Mouse (Mus musculus) bone marrow macrophage, adult 2 months (primary cell): ENCODE measurements around the gene Gm20388. TPM values are rescaled to one million over a fixed set of nuclear protein-coding genes. Genes with fewer than 3 reads are reported as not detected.

ENCODE experiments used
- H3K27ac ChIP-seq: 2 replicates; pipeline ENCODE4 v1.5.1; 2012; ENCODE audit warnings: low read depth, low read length; ENCODE audit not compliant: insufficient read depth
- H3K4me1 ChIP-seq: 2 replicates; pipeline ENCODE4 v1.6.1; 2012; ENCODE audit warnings: low read length; ENCODE audit not compliant: control insufficient read depth, insufficient read depth
- H3K4me3 ChIP-seq: 2 replicates; pipeline ENCODE4 v1.5.1; 2012; ENCODE audit warnings: mild to moderate bottlenecking, low read length, moderate library complexity; ENCODE audit not compliant: insufficient read depth
- CTCF ChIP-seq: IDR thresholded peaks from 2 replicates; pipeline ENCODE4 v1.5.1; 2012; ENCODE audit warnings: low read depth, mild to moderate bottlenecking, low read length, moderate library complexity
- POLR2A ChIP-seq: IDR thresholded peaks from 2 replicates; pipeline ENCODE4 v1.6.1; 2012; ENCODE audit warnings: mild to moderate bottlenecking, low read depth, low read length, borderline replicate concordance
- polyA plus RNA-seq: library from polyadenylated mRNA; stranded (reverse); fragments of >200 nt; gene quantifications from 2 replicates; pipeline ENCODE4 v1.2.4, GENCODE M21; 2012; ENCODE audit not compliant: missing spikeins, insufficient read depth, insufficient read length

Gene Gm20388
- polyA plus RNA-seq, 1 experiment, result 32.7 TPM

DNA sequence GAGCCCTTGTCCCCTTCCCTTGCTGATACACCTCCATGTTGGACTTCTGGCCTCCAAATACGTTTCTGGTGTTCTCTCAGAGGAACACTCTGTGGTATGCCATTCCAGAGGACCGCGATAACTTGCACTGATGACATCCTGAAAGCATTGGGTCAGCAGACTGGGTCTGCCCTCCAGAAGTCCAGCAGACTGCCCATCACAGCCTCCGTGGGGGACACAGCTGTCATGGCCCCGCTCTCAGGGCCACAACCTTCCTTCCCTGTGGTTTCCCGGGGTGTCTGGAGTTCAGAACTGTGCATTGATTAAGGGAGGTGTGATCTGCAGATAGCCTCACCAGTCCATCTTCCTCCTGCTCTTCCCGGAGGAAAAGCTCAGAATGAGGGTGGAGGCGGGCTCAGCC is 2551.9 kb downstream of the Gm20388 start:
- Histone ChIP-seq H3K4me1 (peaks cover 21% of the 10 kb centered on the region), H3K4me3 (no peak overlapping the region), H3K27ac (no peak overlapping the region)
- TF ChIP-seq POLR2A (no peak), CTCF (no peak)

- peaks cover 21% of the 10 kb centered on the region for H3K4me1 ChIP-seq
- no peak overlapping the region for H3K4me3 ChIP-seq
- TF ChIP-seq CTCF (no peak), POLR2A (no peak)
- H3K27ac ChIP-seq, result no peak overlapping the region
These were observed 2553.3 kb downstream of the Gm20388 start for GRCm38 (mm10) chr8:122463651-122464640.

DNA sequence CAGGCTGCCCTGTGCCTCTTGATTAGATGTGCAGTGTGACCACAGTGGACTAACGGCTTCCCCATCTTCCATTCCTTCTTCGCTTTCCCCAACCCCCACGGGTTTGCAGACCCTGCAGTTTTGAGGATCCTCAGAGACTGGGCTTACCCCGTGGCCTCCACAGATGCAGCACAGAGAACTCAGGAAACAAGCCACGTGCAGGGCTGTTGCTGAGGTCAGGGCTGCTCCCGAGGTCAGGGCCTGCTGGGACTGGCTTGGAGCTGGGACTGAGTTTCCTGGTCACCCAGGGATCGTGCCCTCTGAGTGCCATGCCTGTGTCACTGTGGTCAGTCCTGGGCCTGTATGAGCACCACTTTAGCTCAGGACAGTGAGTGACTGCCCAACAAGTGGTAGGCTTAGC is 2554.3 kb downstream of the Gm20388 start:
- H3K4me3 ChIP-seq, result no peak overlapping the region

GRCm38 (mm10) chr8:122467816-122468215 is 2557.2 kb downstream of the Gm20388 start:
- H3K27ac ChIP-seq, result no peak overlapping the region
- TF ChIP-seq CTCF (no peak), POLR2A (no peak)
- H3K4me3 ChIP-seq, result no peak overlapping the region
- peaks cover 21% of the 10 kb centered on the region for H3K4me1 ChIP-seq

More for the DNA sequence above, 2554.3 kb downstream of the Gm20388 start:
- Histone ChIP-seq H3K4me1 (peaks cover 18% of the 10 kb centered on the region), H3K27ac (no peak overlapping the region)
- TF ChIP-seq CTCF (no peak), POLR2A (no peak)

DNA sequence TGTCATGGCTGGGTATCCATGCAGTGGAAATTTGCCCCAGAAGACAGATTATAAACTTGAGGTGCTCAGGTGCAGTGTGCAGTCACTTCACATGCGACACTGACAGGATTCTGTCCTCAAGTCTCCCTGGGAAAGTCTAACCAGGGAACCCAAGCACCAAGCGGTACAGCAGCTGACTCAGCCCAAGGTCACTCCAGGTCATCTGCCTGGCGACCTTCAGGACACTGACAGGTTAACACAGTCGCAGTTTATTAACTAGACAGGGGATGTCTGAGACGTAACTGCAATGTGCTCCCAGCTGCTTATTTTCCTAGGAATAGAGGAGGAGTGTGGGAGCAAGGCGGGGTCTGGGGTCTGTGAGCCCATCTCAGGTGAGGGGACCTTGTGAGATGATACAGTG is 2558.8 kb downstream of the Gm20388 start:
- H3K4me1 ChIP-seq, result peaks cover 19% of the 10 kb centered on the region
- TF ChIP-seq POLR2A, result no peak
- TF ChIP-seq CTCF, result no peak
- no peak overlapping the region for H3K4me3 ChIP-seq
- no peak overlapping the region for H3K27ac ChIP-seq

DNA sequence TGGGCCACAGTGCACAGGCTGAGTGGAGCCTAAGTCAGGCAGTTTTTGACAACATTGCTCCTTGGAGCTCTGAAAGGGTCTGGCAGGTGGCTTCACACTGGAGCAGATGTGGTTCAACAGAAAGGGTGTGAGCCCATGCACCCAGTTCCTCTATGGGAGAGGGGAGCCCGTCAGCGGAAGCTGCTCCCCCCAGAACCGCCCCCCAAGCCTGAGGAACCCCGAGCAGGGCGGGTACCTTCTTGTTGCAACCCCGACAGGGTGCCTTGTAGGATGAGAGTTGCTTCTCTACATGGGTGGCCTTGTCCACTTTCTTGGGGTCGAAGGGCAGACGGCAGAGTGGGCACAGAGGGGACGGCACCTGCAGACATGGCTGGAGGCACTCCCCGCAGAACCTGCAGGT is 2559.3 kb downstream of the Gm20388 start:
- Histone ChIP-seq H3K4me3 (no peak overlapping the region), H3K27ac (no peak overlapping the region), H3K4me1 (peaks cover 19% of the 10 kb centered on the region)
- no peak for TF ChIP-seq CTCF
- no peak for TF ChIP-seq POLR2A

DNA sequence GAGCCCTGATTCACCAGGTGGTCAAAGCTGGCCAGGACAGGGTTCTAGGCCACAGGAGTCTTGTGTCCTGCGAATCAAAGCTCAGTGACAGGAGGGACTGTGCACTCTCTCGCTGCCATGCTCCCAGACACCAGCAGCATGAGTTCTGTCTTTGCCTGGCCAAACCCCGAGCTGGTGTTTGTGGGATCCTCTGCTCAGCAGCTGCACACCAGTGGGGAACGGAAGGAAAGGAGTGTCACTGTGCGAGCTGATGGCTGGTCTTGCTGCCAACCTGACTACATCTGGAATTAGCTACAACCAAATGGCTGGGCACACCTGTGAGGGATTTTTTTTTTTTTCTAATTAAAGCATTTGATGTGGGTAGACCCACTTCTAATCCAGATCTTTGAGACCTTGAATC is 2560.1 kb downstream of the Gm20388 start:
- H3K4me1 ChIP-seq, result peaks cover 16% of the 10 kb centered on the region
- no peak overlapping the region for H3K4me3 ChIP-seq
- TF ChIP-seq CTCF (no peak; the same call in 1 of the 2 replicates), POLR2A (no peak; the same call in 1 of the 2 replicates)
- H3K27ac ChIP-seq, result no peak overlapping the region

DNA sequence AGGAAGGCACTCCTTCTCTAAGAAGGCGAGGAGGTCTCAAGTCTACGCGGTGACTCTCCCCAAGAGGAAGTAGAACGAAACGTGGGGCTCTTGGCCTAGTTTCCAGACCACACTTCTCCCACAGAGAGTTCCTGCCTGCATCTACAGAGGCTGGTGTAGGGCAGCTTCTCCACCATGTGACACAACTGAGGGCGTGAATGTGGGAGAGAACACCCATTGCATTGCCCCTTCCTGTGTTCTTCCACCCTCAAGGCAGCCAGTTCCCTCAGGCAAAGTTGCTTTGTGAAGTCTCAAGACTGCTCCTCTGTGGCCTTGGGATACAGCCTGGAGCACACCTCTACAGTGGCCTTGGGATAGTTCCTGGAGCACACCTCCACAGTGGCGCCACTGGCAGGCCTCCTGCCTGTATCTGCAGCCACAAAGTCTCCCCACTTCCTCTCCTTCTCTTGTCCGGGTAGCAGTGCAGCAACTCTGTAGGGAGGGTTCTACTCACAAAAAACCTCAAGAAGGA is 2563.3 kb downstream of the Gm20388 start:
- Histone ChIP-seq H3K4me1 (peaks cover 21% of the 10 kb centered on the region), H3K4me3 (peak overlapping the region; percentile 85), H3K27ac (peak overlapping the region; percentile 83)
- TF ChIP-seq POLR2A (no peak), CTCF (no peak)

- Histone ChIP-seq H3K27ac (peak overlapping the region; percentile 83), H3K4me3 (peak overlapping the region; percentile 85), H3K4me1 (peaks cover 21% of the 10 kb centered on the region)
- no peak for TF ChIP-seq POLR2A
- no peak for TF ChIP-seq CTCF
These were observed 2564.4 kb downstream of the Gm20388 start for GRCm38 (mm10) chr8:122474951-122475560.

GRCm38 (mm10) chr8:122475580-122476320 is 2565.1 kb downstream of the Gm20388 start, which contains the start of the genes Rnf166 and Ctu2:
Gene Rnf166, minus strand, starts transcription at chr8:122476064.
Gene Ctu2, plus strand, starts transcription at chr8:122476143.
- H3K4me3 ChIP-seq, result peak within 1 kb of the TSS; percentile 85

More at GRCm38 (mm10) chr8:122475580-122476320, 2565.1 kb downstream of the Gm20388 start, which contains the start of the genes Rnf166 and Ctu2:
- Histone ChIP-seq H3K27ac (peak within 1 kb of the TSS; percentile 83), H3K4me1 (peaks cover 18% of the 10 kb centered on the region)
- TF ChIP-seq CTCF (no peak), POLR2A (no peak)
